Mouse (Mus musculus) erythroblast, embryonic 14.5 days (primary cell): ENCODE data around the gene B3gnt8.

Experiments
- GATA1 ChIP-seq: IDR thresholded peaks from 2 replicates; pipeline ENCODE4 v1.6.1; 2012; ENCODE audit warnings: low read length, inconsistent platforms, mixed read lengths
- TAL1 ChIP-seq: IDR thresholded peaks from 3 replicates; pipeline ENCODE4 v1.6.1; 2012; ENCODE audit warnings: low read length, inconsistent platforms, mixed read lengths

DNA sequence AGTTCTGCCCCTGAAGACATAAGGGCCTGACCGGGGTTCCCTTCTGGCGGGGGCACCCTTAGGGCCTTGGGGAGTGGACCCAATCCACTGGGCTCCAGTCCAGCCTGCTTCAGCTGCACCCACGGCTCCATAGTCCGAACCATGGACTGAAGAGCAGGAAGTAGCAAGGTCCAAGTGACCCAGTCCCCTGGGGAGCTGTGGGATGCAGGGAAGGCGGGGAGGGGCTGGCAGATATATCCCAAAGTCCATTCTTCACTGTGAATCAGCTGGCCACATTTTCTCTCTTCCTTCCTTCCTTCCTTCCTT lies 10.8 kb upstream of the B3gnt8 start, which contains the start of gene Erich4:
- no peak for TF ChIP-seq GATA1
- no peak for TF ChIP-seq TAL1
